Mouse (Mus musculus): ENCODE measurements around the gene Wdsub1.

- TF ChIP-seq CTCF (IDR thresholded peaks at IDR 0.05; ENCODE audit: borderline replicate concordance, insufficient read depth, low read length) (no peak), POLR2A (IDR thresholded peaks at IDR 0.05; ENCODE audit: low read depth, low read length) (no peak)
Measured at GRCm38 (mm10) chr2:59878221-59878620, 4.2 kb downstream of the Wdsub1 start.

Measured in embryonic fibroblast, embryonic 13.5 days (primary cell).